Mouse (Mus musculus) embryonic stem cell, embryonic (primary cell): ENCODE results near the gene Arhgap45.

ENCODE experiments used
- CTCF ChIA-PET, 4 experiments: fragments of 300-600 bp in 2 of 4; fragments of 350-600 bp in 2 of 4; sonication (Branson Sonifier 250); formaldehyde crosslinking; loops; one replicate each; lab custom pipeline; 2022; ENCODE audit warnings: inconsistent platforms in 2 of 4; lab: Charles Lee
- POLR2A ChIA-PET, 4 experiments: fragments of 300-600 bp in 2 of 4; fragments of 350-600 bp in 2 of 4; sonication (Branson Sonifier 250); formaldehyde crosslinking; loops; one replicate each; lab custom pipeline; 2022; ENCODE audit warnings: antibody characterized with exemption in 4 of 4, inconsistent platforms in 1 of 4; lab: Charles Lee

The Arhgap45 gene

GRCm38 (mm10) chr10:80016511-80016910, at the start of gene Arhgap45:
Gene Arhgap45 (plus strand): TSS chr10:80016653.
- POLR2A ChIA-PET: interaction anchor here in 3 of 4 experiments (0.6 to 9.6 kb wide), 14 partner anchors 10 to 132 kb away, joined by 3 to 102 read pairs (median 6); partner anchors contain the start of gene Midn (in 1 of the 3)
- CTCF ChIA-PET: interaction anchor here in 3 of 4 experiments (0.5 to 0.8 kb wide), 3 partner anchors 12 to 29 kb away, joined by 3 to 9 read pairs (median 3); no protein-coding TSS in a partner anchor

DNA sequence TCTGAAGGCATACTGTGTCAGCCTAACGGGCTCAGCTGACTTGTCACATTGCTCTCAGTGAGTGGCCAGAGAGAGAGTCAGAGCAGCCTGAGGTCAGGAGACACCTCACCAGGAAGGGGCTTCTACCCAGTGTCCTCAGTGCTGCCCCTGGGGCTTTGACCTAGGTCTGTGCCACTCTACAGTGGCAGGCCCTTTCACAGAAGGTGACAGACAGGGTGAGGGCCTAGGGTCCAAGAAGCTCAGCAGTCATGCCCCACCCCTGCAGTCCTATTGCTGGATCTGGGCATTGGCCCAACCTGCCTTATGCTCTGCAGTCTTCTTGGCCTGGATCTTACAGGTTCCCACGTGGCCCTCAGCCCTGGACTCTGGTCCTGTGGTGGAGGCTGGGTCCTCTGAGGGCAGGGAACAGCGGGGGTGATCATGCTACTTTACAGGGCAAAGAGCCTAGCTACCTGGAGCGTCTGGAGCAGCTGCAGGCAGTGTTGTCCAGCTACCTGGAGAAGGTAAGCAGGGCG, 49.5 kb upstream of the Arhgap45 start:
- ChIA-PET CTCF (interaction anchor here in 1 of 4 experiments (1.0 kb wide), 1 partner anchor 20 kb away, joined by 4 read pairs; no protein-coding TSS in a partner anchor), POLR2A (interaction anchor here in 3 of 4 experiments (0.7 to 3.5 kb wide), 6 partner anchors 8 to 179 kb away, joined by 3 to 13 read pairs (median 3); no protein-coding TSS in a partner anchor)

DNA sequence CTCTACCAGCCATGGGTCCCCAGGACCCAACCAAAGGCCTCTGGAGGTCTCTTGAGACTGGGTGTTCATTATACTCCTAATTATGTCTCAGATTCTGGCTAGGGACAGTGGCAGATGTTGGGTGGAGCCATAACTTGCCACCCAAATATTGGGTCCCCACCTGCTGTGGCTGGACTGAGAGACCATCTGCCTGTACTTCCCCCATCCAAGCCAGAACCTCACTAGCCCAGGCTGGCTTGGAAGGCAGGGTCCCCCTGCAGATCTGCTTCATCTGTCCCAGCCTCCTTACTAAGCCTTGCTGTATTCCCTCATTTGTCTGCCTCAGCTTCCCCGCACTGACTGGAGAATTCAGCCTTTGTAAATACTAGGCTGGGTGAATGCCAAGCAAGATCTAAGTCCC, 48.3 kb upstream of the Arhgap45 start:
- ChIA-PET POLR2A (interaction anchor here in 3 of 4 experiments (0.8 to 1.6 kb wide), 8 partner anchors 8 to 200 kb away, joined by 3 to 11 read pairs (median 4); partner anchors contain the start of genes Cnn2 (in 1 of the 3) and Wdr18 (in 1 of the 3)), CTCF (interaction anchor here in 1 of 4 experiments (1.0 to 1.2 kb wide), 3 partner anchors 9 to 133 kb away, joined by 3 to 4 read pairs (median 3); partner anchors contain the start of gene Wdr18)

- ChIA-PET CTCF (interaction anchor here in 3 of 4 experiments (0.6 to 1.2 kb wide), 3 partner anchors 9 to 273 kb away, joined by 3 to 7 read pairs (median 3); partner anchors contain the start of gene Wdr18 (in 2 of the 3)), POLR2A (interaction anchor here in 3 of 4 experiments (0.6 to 1.6 kb wide), 19 partner anchors 9 to 817 kb away, joined by 3 to 11 read pairs (median 4); partner anchors contain the start of genes Wdr18 (in 3 of the 3), Cnn2 (in 1 of the 3) and Rps15 (in 1 of the 3))
Measured at GRCm38 (mm10) chr10:79969124-79969568, 47.3 kb upstream of the Arhgap45 start.

DNA sequence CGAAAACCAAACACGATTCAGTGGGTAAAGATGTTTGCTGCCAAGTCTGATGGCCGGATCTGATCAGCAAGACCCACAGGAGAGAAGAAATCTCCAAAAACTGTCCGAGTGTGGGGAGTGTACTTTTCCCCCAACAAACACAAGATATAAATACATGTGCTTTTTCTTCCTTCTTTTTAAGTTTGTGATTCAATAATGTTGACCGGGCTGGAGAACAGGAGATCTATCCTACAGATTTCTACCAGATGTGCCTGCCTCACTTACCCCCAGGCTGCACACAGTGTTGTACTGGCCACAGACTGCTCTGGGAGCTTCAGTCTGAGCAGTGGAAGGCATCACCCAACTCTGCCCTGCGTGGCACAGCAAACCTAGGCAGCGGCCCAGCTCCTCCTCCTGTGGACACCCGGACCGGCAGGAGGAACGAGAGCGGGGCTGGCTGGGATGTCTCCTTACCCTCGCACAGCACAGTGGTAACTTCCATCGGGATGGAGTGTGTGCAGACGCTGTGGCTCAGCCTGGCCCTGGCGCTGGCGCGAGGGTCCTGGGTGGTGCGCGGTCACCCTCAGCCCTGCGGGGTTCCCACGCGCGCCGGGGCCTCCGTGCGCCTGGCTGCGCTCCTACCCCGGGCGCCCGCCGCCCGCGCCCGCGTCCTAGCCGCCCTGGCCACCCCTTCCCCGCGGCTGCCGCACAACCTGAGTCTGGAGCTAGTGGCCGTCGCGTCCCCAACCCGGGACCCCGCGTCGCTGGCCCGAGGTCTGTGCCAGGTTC, 45.9 kb upstream of the Arhgap45 start, which contains the start of gene Grin3b:
Gene Grin3b (plus strand): TSS at position 301 of the 768 bp plus-strand sequence.
- CTCF ChIA-PET: interaction anchor here (0.5 to 2.9 kb wide), 11 partner anchors 11 to 399 kb away, joined by 3 to 14 read pairs (median 3); partner anchors contain the start of genes Tmem259 (in 2 of the 4), Palm (in 1 of the 4), Stk11 (in 1 of the 4) and Wdr18 (in 1 of the 4)
- POLR2A ChIA-PET: interaction anchor here (0.6 to 2.5 kb wide), 35 partner anchors 9 to 329 kb away, joined by 3 to 24 read pairs (median 3); partner anchors contain the start of genes Tmem259 (in 2 of the 4), Wdr18 (in 2 of the 4), Cdc34 (in 1 of the 4) and Med16 (in 1 of the 4)

DNA sequence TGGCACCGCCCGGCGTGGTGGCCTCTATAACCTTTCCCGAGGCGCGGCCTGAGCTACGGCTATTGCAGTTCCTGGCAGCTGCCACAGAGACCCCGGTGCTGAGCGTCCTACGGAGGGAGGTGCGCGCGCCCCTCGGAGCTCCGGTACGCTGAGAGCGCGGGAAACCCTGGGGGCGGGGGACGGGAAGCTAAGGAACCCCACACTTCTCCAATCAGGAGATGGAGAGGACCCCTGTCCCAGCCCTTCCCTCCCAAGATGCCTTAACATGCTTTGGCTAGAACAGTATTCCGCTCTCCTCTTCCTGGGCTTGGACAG, 45.3 kb upstream of the Arhgap45 start:
- ChIA-PET POLR2A (interaction anchor here (0.6 to 2.5 kb wide), 33 partner anchors 8 to 328 kb away, joined by 3 to 24 read pairs (median 3); partner anchors contain the start of genes Tmem259 (in 2 of the 4), Wdr18 (in 2 of the 4), Cdc34 (in 1 of the 4) and Med16 (in 1 of the 4)), CTCF (interaction anchor here (0.5 to 2.9 kb wide), 11 partner anchors 12 to 705 kb away, joined by 3 to 14 read pairs (median 3); partner anchors contain the start of genes Tmem259 (in 2 of the 4), Palm (in 1 of the 4), Stk11 (in 1 of the 4) and Wdr18 (in 1 of the 4))

- CTCF ChIA-PET: interaction anchor here in 3 of 4 experiments (0.6 to 2.9 kb wide), 4 partner anchors 13 to 253 kb away, joined by 3 to 14 read pairs (median 4); partner anchors contain the start of genes Mum1 (in 1 of the 3) and Wdr18 (in 1 of the 3)
- POLR2A ChIA-PET: interaction anchor here in 3 of 4 experiments (0.7 to 4.6 kb wide), 8 partner anchors 11 to 187 kb away, joined by 3 to 42 read pairs (median 10); partner anchors contain the start of genes Tmem259 (in 3 of the 3), Wdr18 (in 2 of the 3) and Med16 (in 1 of the 3)
Measured at GRCm38 (mm10) chr10:79972831-79973230, 43.6 kb upstream of the Arhgap45 start.

GRCm38 (mm10) chr10:79974087-79974486, 42.4 kb upstream of the Arhgap45 start:
- ChIA-PET CTCF (interaction anchor here in 2 of 4 experiments (1.6 to 3.7 kb wide), 5 partner anchors 10 to 162 kb away, joined by 4 to 22 read pairs (median 8); partner anchors contain the start of genes Tmem259 (in 2 of the 2) and Wdr18 (in 1 of the 2)), POLR2A (interaction anchor here (0.6 to 4.6 kb wide), 24 partner anchors 9 to 349 kb away, joined by 3 to 42 read pairs (median 4); partner anchors contain the start of genes Tmem259 (in 3 of the 4), Wdr18 (in 3 of the 4) and 1600002K03Rik (in 1 of the 4))

- CTCF ChIA-PET: interaction anchor here in 3 of 4 experiments (1.0 to 3.7 kb wide), 8 partner anchors 10 to 191 kb away, joined by 3 to 22 read pairs (median 7); partner anchors contain the start of genes Tmem259 (in 2 of the 3), Cirbp (in 1 of the 3) and Wdr18 (in 1 of the 3)
- POLR2A ChIA-PET: interaction anchor here (0.6 to 4.6 kb wide), 34 partner anchors 8 to 318 kb away, joined by 3 to 42 read pairs (median 5); partner anchors contain the start of genes Tmem259 (in 4 of the 4), Wdr18 (in 4 of the 4), 1600002K03Rik (in 1 of the 4) and Abca7 (in 1 of the 4)
Measured at GRCm38 (mm10) chr10:79974668-79975067, 41.8 kb upstream of the Arhgap45 start.

- POLR2A ChIA-PET: interaction anchor here (0.6 to 4.6 kb wide), 35 partner anchors 8 to 362 kb away, joined by 3 to 42 read pairs (median 5); partner anchors contain the start of genes Tmem259 (in 4 of the 4), Wdr18 (in 3 of the 4), 1600002K03Rik (in 1 of the 4) and Abca7 (in 1 of the 4)
- CTCF ChIA-PET: interaction anchor here (0.5 to 3.7 kb wide), 11 partner anchors 8 to 165 kb away, joined by 3 to 22 read pairs (median 5); partner anchors contain the start of genes Wdr18 (in 2 of the 4) and Tmem259 (in 1 of the 4)
Measured at GRCm38 (mm10) chr10:79976071-79976721, 40.3 kb upstream of the Arhgap45 start.

DNA sequence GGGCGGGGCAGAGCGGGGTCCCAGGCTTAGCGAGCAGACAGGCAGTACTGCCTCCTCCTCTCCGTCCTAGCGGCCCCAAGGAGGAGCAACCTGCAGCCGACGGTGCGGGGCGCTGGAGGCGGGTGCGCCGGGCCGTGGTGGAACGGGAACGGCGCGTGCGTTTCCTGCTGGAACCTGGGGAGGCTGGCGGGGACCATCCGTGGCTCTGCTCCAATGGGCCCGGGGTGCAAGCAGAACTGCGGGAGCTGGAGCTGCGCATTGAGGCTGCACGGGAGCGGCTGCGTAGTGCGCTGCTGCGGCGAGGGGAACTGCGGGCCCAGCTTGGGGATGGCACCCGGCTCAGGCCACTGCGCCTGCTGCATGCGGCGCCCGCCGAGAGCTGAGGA, 39.7 kb upstream of the Arhgap45 start:
- POLR2A ChIA-PET: interaction anchor here (0.6 to 4.6 kb wide), 29 partner anchors 7 to 363 kb away, joined by 3 to 42 read pairs (median 4); partner anchors contain the start of genes Tmem259 (in 3 of the 4), Wdr18 (in 2 of the 4), 1600002K03Rik (in 1 of the 4) and Abca7 (in 1 of the 4)
- CTCF ChIA-PET: interaction anchor here in 2 of 4 experiments (0.7 to 3.7 kb wide), 8 partner anchors 8 to 18 kb away, joined by 3 to 22 read pairs (median 4); partner anchors contain the start of genes Wdr18 (in 2 of the 2) and Tmem259 (in 1 of the 2)

DNA sequence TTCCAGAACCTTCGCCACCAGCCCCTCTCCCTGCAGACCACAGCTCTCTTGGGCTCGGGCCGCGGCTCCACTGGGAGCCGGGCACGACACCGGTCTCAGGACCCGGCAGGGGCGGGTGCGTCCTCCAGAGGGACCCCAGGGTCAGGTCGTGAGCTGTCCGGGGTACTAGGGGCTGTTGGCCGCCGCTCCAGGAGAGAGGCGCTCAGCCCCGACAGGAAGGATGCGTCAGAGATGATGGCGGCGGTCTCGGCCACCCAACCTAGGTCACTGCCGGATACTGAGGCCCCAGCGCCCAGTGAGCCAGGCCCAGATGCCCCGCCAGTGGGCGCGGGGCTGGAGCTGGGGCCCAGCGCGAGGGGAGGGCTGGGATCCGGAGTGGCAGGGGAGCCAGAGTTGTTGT, 39.1 kb upstream of the Arhgap45 start:
- POLR2A ChIA-PET: interaction anchor here (0.6 to 3.4 kb wide), 18 partner anchors 9 to 191 kb away, joined by 3 to 13 read pairs (median 4); partner anchors contain the start of genes Wdr18 (in 2 of the 4), Abca7 (in 1 of the 4), Cbarp (in 1 of the 4) and Stk11 (in 1 of the 4)
- CTCF ChIA-PET: interaction anchor here in 2 of 4 experiments (0.6 to 3.7 kb wide), 6 partner anchors 10 to 904 kb away, joined by 3 to 22 read pairs (median 4); partner anchors contain the start of gene Wdr18 (in 2 of the 2)

- CTCF ChIA-PET: interaction anchor here in 2 of 4 experiments (1.2 to 3.7 kb wide), 2 partner anchors 18 kb away, joined by 4 to 22 read pairs; partner anchors contain the start of gene Wdr18 (in 2 of the 2)
- POLR2A ChIA-PET: interaction anchor here in 3 of 4 experiments (0.5 to 1.7 kb wide), 5 partner anchors 18 to 163 kb away, joined by 3 to 8 read pairs (median 3); partner anchors contain the start of genes Wdr18 (in 2 of the 3), Cbarp (in 1 of the 3) and Ptbp1 (in 1 of the 3)
Measured at GRCm38 (mm10) chr10:79978061-79978460, 38.4 kb upstream of the Arhgap45 start.

GRCm38 (mm10) chr10:79979401-79980155, 36.9 kb upstream of the Arhgap45 start:
- CTCF ChIA-PET: interaction anchor here in 1 of 4 experiments (1.4 kb wide), 1 partner anchor 20 kb away, joined by 5 read pairs; the partner anchor contains the start of gene Wdr18
- POLR2A ChIA-PET: interaction anchor here in 3 of 4 experiments (0.6 to 2.5 kb wide), 20 partner anchors 9 to 363 kb away, joined by 3 to 14 read pairs (median 3); partner anchors contain the start of genes Grin3b (in 2 of the 3), Wdr18 (in 2 of the 3), Med16 (in 1 of the 3) and Pcsk4 (in 1 of the 3)
